Mouse (Mus musculus) kidney, adult 8-10 months (tissue): ENCODE measurements around the gene Kcnk12.
A peak's percentile ranks its signal among the peaks of the same experiment; 100 is the strongest.

Experiments used
- DNase-seq, 2 experiments: peaks; one replicate each; pipeline ENCODE4 v3.0.0; 2022

The Kcnk12 gene

GRCm38 (mm10) chr17:87797688-87798291 is at the start of gene Kcnk12:
Kcnk12 (minus strand) TSS chr17:87797994.
- DNase-seq = peak in 1 of 2 experiments; percentile 14

- no peak for DNase-seq
Measured at GRCm38 (mm10) chr17:87842156-87842555, 44.4 kb upstream of the Kcnk12 start.

GRCm38 (mm10) chr17:87840079-87840478 is 42.3 kb upstream of the Kcnk12 start:
- DNase-seq = no peak

- no peak for DNase-seq
Measured at GRCm38 (mm10) chr17:87834850-87835249, 37.1 kb upstream of the Kcnk12 start.

GRCm38 (mm10) chr17:87826909-87827308 is 29.1 kb upstream of the Kcnk12 start:
- no peak for DNase-seq

- DNase-seq = no peak
Measured at GRCm38 (mm10) chr17:87826036-87826560, 28.3 kb upstream of the Kcnk12 start.

GRCm38 (mm10) chr17:87825454-87826008 is 27.7 kb upstream of the Kcnk12 start:
- DNase-seq = no peak

- DNase-seq = no peak
Measured at GRCm38 (mm10) chr17:87823031-87823430, 25.2 kb upstream of the Kcnk12 start.

- DNase-seq = no peak
Measured at GRCm38 (mm10) chr17:87809556-87809955, 11.8 kb upstream of the Kcnk12 start.

- DNase-seq = no peak
Measured at GRCm38 (mm10) chr17:87799948-87800340, 2.1 kb upstream of the Kcnk12 start.

- DNase-seq = no peak
Measured at GRCm38 (mm10) chr17:87799212-87799947, 1.6 kb upstream of the Kcnk12 start.

- peak in 1 of 2 experiments; percentile 21 for DNase-seq
Measured at GRCm38 (mm10) chr17:87798423-87798941, 688 bp upstream of the Kcnk12 start.

- no peak for DNase-seq
Measured at GRCm38 (mm10) chr17:87796881-87797416, 845 bp downstream of the Kcnk12 start.

GRCm38 (mm10) chr17:87795927-87796714 is 1.7 kb downstream of the Kcnk12 start:
- no peak for DNase-seq

GRCm38 (mm10) chr17:87794801-87795200 is 3.0 kb downstream of the Kcnk12 start:
- DNase-seq = no peak

GRCm38 (mm10) chr17:87793331-87793730 is 4.5 kb downstream of the Kcnk12 start:
- DNase-seq = no peak

GRCm38 (mm10) chr17:87792623-87793315 is 5.0 kb downstream of the Kcnk12 start:
- DNase-seq = no peak

- no peak for DNase-seq
Measured at GRCm38 (mm10) chr17:87791517-87792098, 6.2 kb downstream of the Kcnk12 start.

- DNase-seq = no peak
Measured at GRCm38 (mm10) chr17:87790661-87791060, 7.1 kb downstream of the Kcnk12 start.

GRCm38 (mm10) chr17:87788216-87788615 is 9.6 kb downstream of the Kcnk12 start:
- DNase-seq = no peak

GRCm38 (mm10) chr17:87787711-87788110 is 10.1 kb downstream of the Kcnk12 start:
- DNase-seq = no peak

GRCm38 (mm10) chr17:87785721-87786120 is 12.1 kb downstream of the Kcnk12 start:
- DNase-seq = no peak
